Comparison of ENCODE assay signal across 8 mouse cellular contexts in genomic region chr7:25071979-25072715, GRCm38 (mm10). TPM values are rescaled to one million over a fixed set of nuclear protein-coding genes. Genes with fewer than 3 reads are reported as not detected.
DNase-seq lines count a peak whose midpoint lies in the region; ATAC-seq and TF ChIP-seq lines count a peak whose summit lies in the region.

Gene Grik5, minus strand, starts transcription at chr7:25072346.
Gene Zfp574, plus strand, starts transcription at chr7:25072567.

- H3K27me3 ChIP-seq in kidney, embryonic 14.5 days (ENCODE audit: control insufficient read depth, insufficient read depth, low read length) = no peaks in the 10 kb centered on the region
- no peaks in the 10 kb centered on the region for H3K27me3 ChIP-seq in kidney, postnatal 0 days (ENCODE audit: insufficient read depth, low read length)

- peak within 1 kb of the TSS; percentile 92 for H3K4me2 ChIP-seq in kidney, embryonic 14.5 days (replicated peaks; ENCODE audit: low read depth, low read length)
- peak within 1 kb of the TSS; percentile 91 for H3K4me2 ChIP-seq in kidney, postnatal 0 days (ENCODE audit: low read length)

- no peak; the same call in 1 of the 2 replicates for ATAC-seq in kidney, embryonic 14.5 days (ENCODE audit: low FRiP score, low TSS enrichment)
- ATAC-seq in kidney, postnatal 0 days (replicated peaks; ENCODE audit: low FRiP score, low read depth) = no peak

- peaks cover 13% of the 10 kb centered on the region for H3K36me3 ChIP-seq in kidney, embryonic 14.5 days (ENCODE audit: control insufficient read depth, insufficient read depth, low read length)
- 0 out of 2 replicates have a peak, but pooled peaks cover 5% of the 10 kb centered on the region for H3K36me3 ChIP-seq in kidney, postnatal 0 days (ENCODE audit: insufficient read depth, low read length)

- DNase-seq in kidney, adult 11 months = no peak
- no peak for DNase-seq in adrenal gland, adult 8-10 months
- no peak for DNase-seq in kidney, postnatal 0 days (ENCODE audit: low spot score)
- DNase-seq in lung, postnatal 14 days = peak; percentile 32
- no peak for DNase-seq in yolk sac, embryonic 10.5 days (ENCODE audit: low spot score)
- DNase-seq in ovary, postnatal 10 days (ENCODE audit: low spot score) = no peak

- no peaks in the 10 kb centered on the region for H3K9me3 ChIP-seq in kidney, embryonic 14.5 days (ENCODE audit: control insufficient read depth, low read length)
- no peaks in the 10 kb centered on the region for H3K9me3 ChIP-seq in kidney, postnatal 0 days (replicated peaks; ENCODE audit: low read length)

- peak within 1 kb of the TSS; percentile 81 for H3K9ac ChIP-seq in kidney, embryonic 14.5 days (ENCODE audit: low read depth, low read length)
- peak within 1 kb of the TSS; percentile 82 for H3K9ac ChIP-seq in kidney, postnatal 0 days (ENCODE audit: low read depth, low read length)

- peak within 1 kb of the TSS; percentile 88 for H3K27ac ChIP-seq in kidney, embryonic 14.5 days (ENCODE audit: low read depth, low read length)
- H3K27ac ChIP-seq in embryonic fibroblast, embryonic 13.5 days (ENCODE audit: insufficient read depth, low read length) = peak within 1 kb of the TSS; percentile 16; the same call in 1 of the 2 replicates
- H3K27ac ChIP-seq in kidney, postnatal 0 days = peak within 1 kb of the TSS; percentile 82

- H3K4me3 ChIP-seq in kidney, embryonic 14.5 days (ENCODE audit: low read length) = peak within 1 kb of the TSS; percentile 73
- peak within 1 kb of the TSS; percentile 72 for H3K4me3 ChIP-seq in embryonic fibroblast, embryonic 13.5 days (ENCODE audit: insufficient read depth, low read length)
- H3K4me3 ChIP-seq in kidney, postnatal 0 days (replicated peaks; ENCODE audit: low read depth, low read length) = peak within 1 kb of the TSS; percentile 62

- TF ChIP-seq POLR2A in embryonic fibroblast, embryonic 13.5 days (IDR thresholded peaks at IDR 0.05; ENCODE audit: low read depth, low read length) = no peak; the same call in 1 of the 2 replicates

- H3K4me1 ChIP-seq in kidney, embryonic 14.5 days (ENCODE audit: control insufficient read depth, insufficient read depth, low read length) = peaks cover 14% of the 10 kb centered on the region
- H3K4me1 ChIP-seq in embryonic fibroblast, embryonic 13.5 days (ENCODE audit: control insufficient read depth, insufficient read depth, low read length) = no peaks in the 10 kb centered on the region; the same call in 1 of the 2 replicates
- H3K4me1 ChIP-seq in kidney, postnatal 0 days (replicated peaks; ENCODE audit: insufficient read depth, low read length) = peaks cover 16% of the 10 kb centered on the region; the same call in 1 of the 2 replicates

- TF ChIP-seq CTCF in embryonic fibroblast, embryonic 13.5 days (IDR thresholded peaks at IDR 0.05; ENCODE audit: borderline replicate concordance, insufficient read depth, low read length) = no peak
- no peak for TF ChIP-seq CTCF in kidney, postnatal 0 days (IDR thresholded peaks at IDR 0.05; ENCODE audit: low read depth)

- 3% methylated on average over 23 of the region's 28 CpGs for WGBS in kidney, embryonic 14.5 days
- WGBS in kidney, postnatal 0 days = 3% methylated on average over 20 of the region's 28 CpGs

RNA-seq across cellular contexts. Expression of gene Grik5, which starts in this region (rescaled TPM):
- polyA plus RNA-seq in kidney, embryonic 14.5 days (2014; fragmentation: Nextera tagmentation; extraction: Ambion mirVana) = 13.2 and 14.2 TPM in 2 replicates
- total RNA-seq in adrenal gland, adult 8-10 months (2022) = 10 to 100 TPM; 13.8 to 43.0 (median 24.7) TPM
- 31.6 and 45.3 TPM in 2 replicates for polyA plus RNA-seq in embryonic fibroblast, embryonic 13.5 days (2011; ENCODE audit: insufficient read length, low read depth, missing spikeins)
- 3.4 and 3.5 TPM in 2 replicates for polyA plus RNA-seq in kidney, postnatal 0 days (2015; fragmentation: Nextera tagmentation; extraction: Ambion mirVana)

RNA-seq across cellular contexts. Expression of gene Zfp574, which starts in this region (rescaled TPM):
- 21.9 and 33.4 TPM in 2 replicates for polyA plus RNA-seq in kidney, embryonic 14.5 days (2014; fragmentation: Nextera tagmentation; extraction: Ambion mirVana)
- 10 to 100 TPM; 20.2 to 25.0 (median 22.1) TPM for total RNA-seq in adrenal gland, adult 8-10 months (2022)
- polyA plus RNA-seq in embryonic fibroblast, embryonic 13.5 days (2011; ENCODE audit: insufficient read length, low read depth, missing spikeins) = 10.3 and 11.0 TPM in 2 replicates
- polyA plus RNA-seq in kidney, postnatal 0 days (2015; fragmentation: Nextera tagmentation; extraction: Ambion mirVana) = 23.5 and 24.9 TPM in 2 replicates

Comparison
In these comparisons a context has a peak if more than half of its experiments do, and no peak if none do; other contexts are left out.
1. H3K27ac ChIP-seq: peak in every context shown above with its lines; median percentile 88 in kidney, embryonic 14.5 days; 82 in kidney, postnatal 0 days; 16 in embryonic fibroblast, embryonic 13.5 days.